Mouse (Mus musculus) small intestine, adult 2 months (tissue): Measurements from ENCODE around the gene Srsf4. TPM values are rescaled to one million over a fixed set of nuclear protein-coding genes. Genes with fewer than 3 reads are reported as not detected.

Experiments used
- H3K27ac ChIP-seq: fragments of 200-500 bp; 2 replicates; pipeline ENCODE4 v1.5.1; 2012; ENCODE audit warnings: low read depth, low read length, control low read depth, inconsistent platforms; ENCODE audit not compliant: insufficient read depth
- H3K27me3 ChIP-seq: fragments of 200-500 bp; 2 replicates; pipeline ENCODE4 v1.6.1; 2012; ENCODE audit warnings: mild to moderate bottlenecking, moderate library complexity, low read length, inconsistent platforms; ENCODE audit not compliant: control insufficient read depth, insufficient read depth
- H3K36me3 ChIP-seq: fragments of 200-500 bp; 2 replicates; pipeline ENCODE4 v1.6.1; 2012; ENCODE audit warnings: mild to moderate bottlenecking, low read length, control low read depth, inconsistent platforms; ENCODE audit not compliant: control insufficient read depth, insufficient read depth
- H3K4me1 ChIP-seq: fragments of 200-500 bp; 2 replicates; pipeline ENCODE4 v1.6.1; 2012; ENCODE audit warnings: low read length, inconsistent platforms, mixed read lengths; ENCODE audit not compliant: control insufficient read depth, insufficient read depth, insufficient read length
- H3K4me3 ChIP-seq: fragments of 200-500 bp; 2 replicates; pipeline ENCODE4 v1.5.1; 2012; ENCODE audit warnings: low read depth, mild to moderate bottlenecking, control low read depth, inconsistent platforms, low read length, moderate library complexity
- CTCF ChIP-seq: fragments of 200-500 bp; IDR thresholded peaks from 2 replicates; pipeline ENCODE4 v1.5.1; 2012; ENCODE audit warnings: low read depth, mild to moderate bottlenecking, control low read depth, inconsistent platforms, low read length, moderate library complexity, mixed read lengths; ENCODE audit not compliant: insufficient replicate concordance, insufficient read length; ENCODE audit errors: extremely low read depth
- POLR2A ChIP-seq: fragments of 200-500 bp; IDR thresholded peaks from 2 replicates; pipeline ENCODE4 v1.6.1; 2012; ENCODE audit warnings: low read depth, mild to moderate bottlenecking, control low read depth, inconsistent platforms, low read length, moderate library complexity
- WGBS: fragments of 180-500 bp; shearing (Covaris S2); methylation state at CpG from one replicate; pipeline ENCODE4 v1.1.7; 2018; 5-methylcytosine and 5-hydroxymethylcytosine counted together
- polyA plus RNA-seq: library from polyadenylated mRNA; depleted of rRNA; stranded (reverse); fragments of >200 nt; gene quantifications from 2 replicates; pipeline ENCODE4 v1.2.3, GENCODE M21; 2012

Srsf4 gene
- polyA plus RNA-seq, 1 experiment, result 31.5 TPM

DNA sequence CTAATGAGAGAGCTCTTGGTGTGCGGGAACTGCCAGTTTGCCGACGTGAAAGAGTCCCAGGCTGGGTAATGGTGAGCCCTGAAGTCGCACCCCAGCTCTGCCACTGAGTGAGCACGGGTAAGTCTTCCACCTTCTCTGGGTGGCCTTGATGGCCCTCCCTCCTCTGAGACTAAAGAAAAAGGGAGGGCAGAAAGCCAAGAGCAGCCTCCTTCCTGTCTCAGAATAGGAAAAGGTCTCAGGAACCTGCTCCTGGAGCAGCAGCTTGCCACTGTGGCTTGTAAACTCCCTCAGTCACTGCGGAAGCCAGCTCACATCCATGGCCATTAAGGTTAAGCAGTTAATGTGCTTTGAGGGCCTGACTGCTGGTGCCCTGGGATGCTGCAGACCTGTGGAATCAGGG lies 12.0 kb downstream of the Srsf4 start:
- WGBS, result 60% methylated on average over 6 of the region's 6 CpGs
- Histone ChIP-seq H3K4me3 (no peak overlapping the region), H3K4me1 (peaks cover 21% of the 10 kb centered on the region; the same call in 1 of the 2 replicates), H3K27me3 (no peaks in the 10 kb centered on the region), H3K27ac (no peak overlapping the region), H3K36me3 (peaks cover 30% of the 10 kb centered on the region)
- TF ChIP-seq CTCF, result no peak
- TF ChIP-seq POLR2A, result no peak

DNA sequence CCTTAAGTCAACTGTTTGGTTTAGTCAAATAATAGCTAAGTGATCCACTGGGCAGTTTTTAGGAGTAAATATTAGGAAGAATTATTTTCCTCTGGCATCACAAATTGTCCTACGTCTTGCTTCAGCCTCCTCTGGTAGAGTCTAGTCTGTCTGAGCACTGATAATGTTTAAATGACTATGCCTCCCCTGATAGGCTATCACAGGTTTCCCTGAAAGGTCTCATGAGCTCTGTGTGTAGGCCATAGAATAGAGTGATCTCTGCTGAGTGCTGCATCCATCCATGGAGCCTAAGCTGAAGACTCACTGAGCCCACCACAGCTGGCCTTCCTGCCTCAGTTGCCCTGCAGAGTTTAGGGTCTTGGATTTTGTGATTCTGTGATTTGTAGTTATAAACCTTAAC lies 15.1 kb downstream of the Srsf4 start:
- WGBS, result 55% methylated on average over 1 of the region's 1 CpGs
- H3K27ac ChIP-seq, result no peak overlapping the region
- peaks cover 53% of the 10 kb centered on the region for H3K36me3 ChIP-seq
- no peak for TF ChIP-seq POLR2A
- no peak for TF ChIP-seq CTCF
- no peak overlapping the region for H3K4me3 ChIP-seq
- H3K27me3 ChIP-seq, result no peaks in the 10 kb centered on the region
- peaks cover 7% of the 10 kb centered on the region; the same call in 1 of the 2 replicates for H3K4me1 ChIP-seq

DNA sequence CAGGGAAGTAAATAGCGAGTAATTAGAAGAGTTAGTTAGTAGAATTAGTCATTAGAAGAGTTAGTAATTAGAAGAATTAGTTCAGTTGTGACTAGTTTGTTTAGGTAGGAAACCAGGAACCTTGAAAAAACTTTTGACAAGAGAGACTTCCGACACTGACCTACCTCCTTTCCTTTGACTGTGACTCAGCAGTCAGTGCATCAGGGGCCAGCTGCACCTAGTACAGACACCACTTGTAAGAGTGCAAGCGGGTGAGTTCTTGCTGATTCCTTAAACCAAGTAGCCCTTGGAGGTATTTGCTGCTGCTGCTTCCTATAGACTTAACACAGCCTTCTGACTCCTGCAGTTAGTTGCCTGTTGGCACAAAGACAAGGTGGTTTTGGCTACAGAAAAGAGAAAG lies 17.3 kb downstream of the Srsf4 start:
- Histone ChIP-seq H3K4me1 (no peaks in the 10 kb centered on the region), H3K4me3 (no peak overlapping the region), H3K27ac (no peak overlapping the region), H3K36me3 (peaks cover 59% of the 10 kb centered on the region), H3K27me3 (no peaks in the 10 kb centered on the region)
- no peak for TF ChIP-seq POLR2A
- TF ChIP-seq CTCF, result no peak
- WGBS, result 77% methylated on average over 3 of the region's 3 CpGs

DNA sequence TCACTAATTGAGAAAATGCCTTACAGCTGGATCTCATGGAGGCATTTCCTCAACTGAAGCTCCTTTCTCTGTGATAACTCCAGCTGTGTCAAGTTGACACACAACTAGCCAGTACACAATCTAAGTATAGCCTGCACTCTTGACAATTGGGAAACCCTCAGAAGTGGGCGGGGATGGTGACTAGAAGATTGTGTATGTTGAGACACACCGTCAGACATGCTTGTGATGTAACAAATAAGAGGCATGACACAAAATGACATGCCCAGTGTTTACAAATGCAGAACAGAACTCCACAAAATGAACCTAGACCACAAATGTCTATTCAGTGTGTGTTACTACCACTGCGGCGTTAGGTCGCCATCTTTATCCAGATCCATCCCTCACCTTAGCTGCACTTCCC lies 23.7 kb downstream of the Srsf4 start:
- H3K36me3 ChIP-seq, result peaks cover 75% of the 10 kb centered on the region
- TF ChIP-seq POLR2A (no peak), CTCF (no peak)
- H3K27ac ChIP-seq, result peak overlapping the region; percentile 89
- WGBS, result 89% methylated on average over 5 of the region's 5 CpGs
- no peak overlapping the region for H3K4me3 ChIP-seq
- peaks cover 4% of the 10 kb centered on the region for H3K4me1 ChIP-seq
- no peaks in the 10 kb centered on the region for H3K27me3 ChIP-seq

DNA sequence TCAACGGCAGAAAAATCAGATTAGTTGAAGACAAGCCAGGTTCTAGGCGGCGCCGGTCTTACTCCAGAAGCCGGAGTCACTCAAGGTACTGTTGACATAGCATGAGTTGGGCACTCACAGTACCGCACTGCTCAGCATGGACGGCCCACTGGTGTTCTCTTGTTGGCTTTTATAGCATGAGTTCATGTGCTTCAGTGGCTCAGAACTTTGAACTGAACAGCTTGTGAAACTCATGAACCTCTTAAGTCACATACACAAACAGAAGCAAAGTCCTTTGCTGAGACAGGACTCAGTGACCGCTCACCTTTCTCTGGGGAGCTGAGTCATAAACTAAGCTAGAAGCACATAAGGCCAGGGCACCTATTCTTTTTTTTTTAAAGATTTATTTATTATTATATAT lies 24.4 kb downstream of the Srsf4 start:
- Histone ChIP-seq H3K27me3 (no peaks in the 10 kb centered on the region), H3K4me1 (peaks cover 4% of the 10 kb centered on the region), H3K36me3 (peaks cover 71% of the 10 kb centered on the region), H3K4me3 (no peak overlapping the region), H3K27ac (peak overlapping the region; percentile 89)
- 45% methylated on average over 8 of the region's 8 CpGs for WGBS
- TF ChIP-seq POLR2A (no peak), CTCF (no peak)

DNA sequence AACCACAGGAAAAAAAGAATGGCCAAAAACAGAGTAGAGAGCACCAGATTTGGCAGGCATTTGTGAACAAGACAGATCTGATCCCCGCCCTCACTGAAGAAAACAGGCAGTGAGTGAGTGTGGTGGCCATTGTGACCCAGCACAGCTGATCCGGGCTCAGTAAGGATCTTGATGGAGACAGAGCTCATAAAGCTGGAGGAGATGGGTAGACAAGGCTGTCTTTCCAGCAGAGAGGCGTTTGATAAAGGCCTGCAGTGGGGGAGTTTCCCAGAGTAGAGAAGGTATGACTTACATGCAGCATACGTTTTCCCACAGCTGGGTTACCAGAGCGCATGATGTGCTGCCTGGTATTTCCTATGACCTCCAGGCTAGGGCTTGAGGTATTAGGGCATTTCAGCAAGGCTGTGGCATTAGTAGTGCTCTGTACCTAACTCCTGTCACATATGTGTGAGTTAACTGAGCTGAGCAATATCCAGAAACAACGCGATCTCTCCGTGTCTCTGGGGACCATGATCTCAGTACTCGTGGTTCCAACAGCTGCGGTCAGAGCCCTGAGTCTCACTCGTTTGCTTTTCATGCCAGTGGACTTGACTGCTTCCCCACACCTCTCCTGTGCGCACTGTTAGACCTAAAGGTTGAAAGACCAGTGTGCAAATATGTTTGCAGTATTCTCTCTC lies 25.2 kb downstream of the Srsf4 start:
- peaks cover 63% of the 10 kb centered on the region for H3K36me3 ChIP-seq
- WGBS, result 87% methylated on average over 12 of the region's 12 CpGs
- H3K27ac ChIP-seq, result no peak overlapping the region
- peaks cover 4% of the 10 kb centered on the region for H3K4me1 ChIP-seq
- TF ChIP-seq CTCF (no peak), POLR2A (no peak)
- no peak overlapping the region for H3K4me3 ChIP-seq
- H3K27me3 ChIP-seq, result no peaks in the 10 kb centered on the region

DNA sequence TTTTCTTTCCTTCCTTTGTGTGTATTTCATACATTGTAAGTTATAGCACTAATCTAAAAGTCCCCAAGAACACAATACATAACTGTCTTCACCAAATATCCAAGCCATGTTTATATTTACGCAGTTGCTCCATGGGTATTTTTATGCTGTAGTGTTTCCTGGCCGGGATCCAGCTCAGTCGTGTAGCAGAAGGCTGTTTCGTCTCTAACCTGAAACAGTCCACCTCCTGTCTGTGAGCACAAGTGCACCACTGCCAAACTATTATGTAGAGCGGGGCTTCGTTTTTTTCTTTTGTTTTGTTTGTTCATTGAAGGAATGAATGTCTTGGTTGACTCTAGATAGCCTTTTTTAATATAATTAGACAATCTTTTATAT lies 25.8 kb downstream of the Srsf4 start:
- no peak for TF ChIP-seq POLR2A
- no peak for TF ChIP-seq CTCF
- Histone ChIP-seq H3K27me3 (no peaks in the 10 kb centered on the region), H3K36me3 (peaks cover 59% of the 10 kb centered on the region), H3K4me3 (no peak overlapping the region), H3K4me1 (peaks cover 4% of the 10 kb centered on the region), H3K27ac (no peak overlapping the region)
- WGBS, result 74% methylated on average over 6 of the region's 6 CpGs

DNA sequence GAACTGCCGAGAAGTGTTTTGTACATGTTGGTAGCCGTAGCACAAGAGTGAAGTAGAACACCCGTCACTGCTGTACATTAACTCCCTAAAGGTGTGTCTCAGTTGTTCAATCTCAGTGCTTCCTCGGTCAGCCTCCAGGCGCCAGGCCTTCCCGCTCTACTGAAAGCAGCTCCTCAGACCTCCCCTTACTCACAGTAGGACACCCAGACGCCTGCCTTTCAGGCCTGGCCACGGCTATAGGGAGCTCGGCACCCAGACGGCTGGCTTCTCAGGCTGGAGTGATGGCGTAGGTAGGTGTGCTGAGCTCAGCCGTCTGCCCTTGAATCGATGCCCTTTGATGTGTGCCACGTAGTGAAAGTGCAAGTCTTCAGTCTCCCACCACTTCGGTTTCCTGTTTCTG lies 27.7 kb downstream of the Srsf4 start:
- Histone ChIP-seq H3K36me3 (peaks cover 48% of the 10 kb centered on the region), H3K4me3 (no peak overlapping the region), H3K4me1 (peaks cover 4% of the 10 kb centered on the region), H3K27me3 (no peaks in the 10 kb centered on the region), H3K27ac (no peak overlapping the region)
- TF ChIP-seq CTCF (no peak), POLR2A (no peak)
- WGBS, result 89% methylated on average over 15 of the region's 15 CpGs
